Mouse (Mus musculus): ENCODE data around the gene Gnai2. TPM values are rescaled to one million over a fixed set of nuclear protein-coding genes. Genes with fewer than 3 reads are reported as not detected.

Gene Gnai2
- total and polyA plus RNA-seq, 3 experiments, result 232 to 657 (median 375) TPM

GRCm38 (mm10) chr9:107593101-107593976 is 41.8 kb downstream of the Gnai2 start:
- peaks cover 78% of the 10 kb centered on the region for H3K36me3 ChIP-seq (replicated peaks)
- TF ChIP-seq POLR2AphosphoS5 (IDR thresholded peaks at IDR 0.05; ENCODE audit: insufficient replicate concordance, low read depth, low read length), result no peak
- TF ChIP-seq GATA2 (IDR thresholded peaks at IDR 0.05; ENCODE audit: borderline replicate concordance, low read depth, low read length), result no peak
- no peak for TF ChIP-seq CTCF (IDR thresholded peaks at IDR 0.05; ENCODE audit: low read depth, low read length)
- no peak for TF ChIP-seq TAL1 (conservative IDR thresholded peaks at IDR 0.05; ENCODE audit: low read depth, low read length)
- TF ChIP-seq GATA1 (IDR thresholded peaks at IDR 0.05; ENCODE audit: borderline replicate concordance, low read length), result no peak
- H3K4me1 ChIP-seq (ENCODE audit: insufficient read depth, low read depth, low read length), result peaks cover 60% of the 10 kb centered on the region
- H3K9me3 ChIP-seq (replicated peaks), result no peaks in the 10 kb centered on the region
- H3K27me3 ChIP-seq (ENCODE audit: insufficient read depth, low read length), result peaks cover 8% of the 10 kb centered on the region
- ATAC-seq (ENCODE audit: extremely low read depth, insufficient number of reproducible peaks, low FRiP score, poor library complexity, severe bottlenecking), result no peak
- H3K4me3 ChIP-seq (ENCODE audit: low read depth, low read length), result no peak overlapping the region
- no peak for DNase-seq (ENCODE audit: low spot score)

GRCm38 (mm10) chr9:107590773-107591060 is 44.5 kb downstream of the Gnai2 start:
- no peaks in the 10 kb centered on the region; the same call in 1 of the 2 replicates for H3K27me3 ChIP-seq (ENCODE audit: insufficient read depth, low read length)
- no peak for ATAC-seq (ENCODE audit: extremely low read depth, insufficient number of reproducible peaks, low FRiP score, poor library complexity, severe bottlenecking)
- peaks cover 75% of the 10 kb centered on the region for H3K36me3 ChIP-seq (replicated peaks)
- no peak for DNase-seq (ENCODE audit: low spot score)
- H3K4me1 ChIP-seq (ENCODE audit: insufficient read depth, low read depth, low read length), result peaks cover 68% of the 10 kb centered on the region
- no peaks in the 10 kb centered on the region for H3K9me3 ChIP-seq (replicated peaks)
- peak overlapping the region; percentile 80; the same call in 1 of the 2 replicates for H3K4me3 ChIP-seq (ENCODE audit: low read depth, low read length)
- no peak for TF ChIP-seq GATA1 (IDR thresholded peaks at IDR 0.05; ENCODE audit: borderline replicate concordance, low read length)
- TF ChIP-seq CTCF (IDR thresholded peaks at IDR 0.05; ENCODE audit: low read depth, low read length), result no peak
- TF ChIP-seq GATA2 (IDR thresholded peaks at IDR 0.05; ENCODE audit: borderline replicate concordance, low read depth, low read length), result no peak
- no peak for TF ChIP-seq POLR2AphosphoS5 (IDR thresholded peaks at IDR 0.05; ENCODE audit: insufficient replicate concordance, low read depth, low read length)
- TF ChIP-seq TAL1 (conservative IDR thresholded peaks at IDR 0.05; ENCODE audit: low read depth, low read length), result no peak

- peaks cover 73% of the 10 kb centered on the region for H3K4me1 ChIP-seq (ENCODE audit: insufficient read depth, low read depth, low read length)
- H3K4me3 ChIP-seq (ENCODE audit: low read depth, low read length), result peak overlapping the region; percentile 80
- ATAC-seq (ENCODE audit: extremely low read depth, insufficient number of reproducible peaks, low FRiP score, poor library complexity, severe bottlenecking), result 0 out of 2 replicates have a peak, but pooled peaks have one; percentile 32
- TF ChIP-seq CTCF (IDR thresholded peaks at IDR 0.05; ENCODE audit: low read depth, low read length), result no peak
- no peak for TF ChIP-seq TAL1 (conservative IDR thresholded peaks at IDR 0.05; ENCODE audit: low read depth, low read length)
- TF ChIP-seq POLR2AphosphoS5 (IDR thresholded peaks at IDR 0.05; ENCODE audit: insufficient replicate concordance, low read depth, low read length), result no peak
- no peak for TF ChIP-seq GATA1 (IDR thresholded peaks at IDR 0.05; ENCODE audit: borderline replicate concordance, low read length)
- no peak for TF ChIP-seq GATA2 (IDR thresholded peaks at IDR 0.05; ENCODE audit: borderline replicate concordance, low read depth, low read length)
- no peaks in the 10 kb centered on the region; the same call in 1 of the 2 replicates for H3K27me3 ChIP-seq (ENCODE audit: insufficient read depth, low read length)
- H3K36me3 ChIP-seq (replicated peaks), result peaks cover 74% of the 10 kb centered on the region
- DNase-seq (ENCODE audit: low spot score), result peak; percentile 82
- no peaks in the 10 kb centered on the region for H3K9me3 ChIP-seq (replicated peaks)
Measured at GRCm38 (mm10) chr9:107590058-107590772, 45.0 kb downstream of the Gnai2 start.

GRCm38 (mm10) chr9:107587833-107588639 is 47.1 kb downstream of the Gnai2 start:
- no peaks in the 10 kb centered on the region for H3K9me3 ChIP-seq (replicated peaks)
- no peak for ATAC-seq (ENCODE audit: extremely low read depth, insufficient number of reproducible peaks, low FRiP score, poor library complexity, severe bottlenecking)
- peaks cover 81% of the 10 kb centered on the region for H3K4me1 ChIP-seq (ENCODE audit: insufficient read depth, low read depth, low read length)
- H3K4me3 ChIP-seq (ENCODE audit: low read depth, low read length), result peak overlapping the region; percentile 80
- no peak for DNase-seq (ENCODE audit: low spot score)
- peaks cover 74% of the 10 kb centered on the region for H3K36me3 ChIP-seq (replicated peaks)
- no peaks in the 10 kb centered on the region for H3K27me3 ChIP-seq (ENCODE audit: insufficient read depth, low read length)
- TF ChIP-seq GATA1 (IDR thresholded peaks at IDR 0.05; ENCODE audit: borderline replicate concordance, low read length) (no peak), TAL1 (conservative IDR thresholded peaks at IDR 0.05; ENCODE audit: low read depth, low read length) (peak; percentile 64)

GRCm38 (mm10) chr9:107586974-107587832 is 48.0 kb downstream of the Gnai2 start, which contains the start of gene Ifrd2:
Gene Ifrd2, plus strand, starts transcription at chr9:107587642.
- TF ChIP-seq POLR2AphosphoS5 (IDR thresholded peaks at IDR 0.05; ENCODE audit: insufficient replicate concordance, low read depth, low read length), result no peak
- TF ChIP-seq GATA2 (IDR thresholded peaks at IDR 0.05; ENCODE audit: borderline replicate concordance, low read depth, low read length), result no peak
- TF ChIP-seq CTCF (IDR thresholded peaks at IDR 0.05; ENCODE audit: low read depth, low read length), result no peak
- peak; percentile 84 for TF ChIP-seq TAL1 (conservative IDR thresholded peaks at IDR 0.05; ENCODE audit: low read depth, low read length)
- no peak for TF ChIP-seq GATA1 (IDR thresholded peaks at IDR 0.05; ENCODE audit: borderline replicate concordance, low read length)

More at GRCm38 (mm10) chr9:107586974-107587832, 48.0 kb downstream of the Gnai2 start, which contains the start of gene Ifrd2:
- peak; percentile 76 for DNase-seq (ENCODE audit: low spot score)
- Histone ChIP-seq H3K4me1 (ENCODE audit: insufficient read depth, low read depth, low read length) (peaks cover 84% of the 10 kb centered on the region), H3K4me3 (ENCODE audit: low read depth, low read length) (peak within 1 kb of the TSS; percentile 80), H3K27me3 (ENCODE audit: insufficient read depth, low read length) (no peaks in the 10 kb centered on the region), H3K9me3 (replicated peaks) (no peaks in the 10 kb centered on the region), H3K36me3 (replicated peaks) (peaks cover 74% of the 10 kb centered on the region)
- peak; percentile 81 for ATAC-seq (ENCODE audit: extremely low read depth, insufficient number of reproducible peaks, low FRiP score, poor library complexity, severe bottlenecking)
